9 mouse cellular contexts compared by ENCODE assay signal in genomic region chr10:37014274-37015107, GRCm38 (mm10). TPM values are rescaled to one million over a fixed set of nuclear protein-coding genes. Genes with fewer than 3 reads are reported as not detected.
DNase-seq lines count a peak whose midpoint lies in the region; ATAC-seq and TF ChIP-seq lines count a peak whose summit lies in the region.
"Had no signal": no experiment of that assay in that cellular context is flagged by ENCODE, and none has a peak within 500 bp of the region (broad histone marks: within the 10 kb centered on the region; RNA-seq: fewer than 3 reads in every experiment).

No protein-coding gene starts in this region.

- H3K27ac ChIP-seq in cortical plate, adult 2 months (ENCODE audit: insufficient read depth, low read length), result no peak overlapping the region
- no peak overlapping the region for H3K27ac ChIP-seq in kidney, embryonic 16.5 days (ENCODE audit: low read length)
- H3K27ac ChIP-seq in liver, postnatal 0 days (ENCODE audit: low read depth), result no peak overlapping the region
- H3K27ac ChIP-seq: liver, embryonic 15.5 days had no signal

- peak; percentile 78 for TF ChIP-seq CTCF in cortical plate, adult 2 months (IDR thresholded peaks at IDR 0.05; ENCODE audit: extremely low read depth, insufficient read depth, low read length)
- peak; percentile 87 for TF ChIP-seq CTCF in liver, postnatal 0 days (IDR thresholded peaks at IDR 0.05; ENCODE audit: low read depth)

- H3K9ac ChIP-seq in kidney, embryonic 16.5 days (replicated peaks; ENCODE audit: low read length), result no peak overlapping the region
- no peak overlapping the region for H3K9ac ChIP-seq in liver, postnatal 0 days (replicated peaks)
- H3K9ac ChIP-seq: liver, embryonic 15.5 days had no signal

- TF ChIP-seq POLR2A in cortical plate, adult 2 months (IDR thresholded peaks at IDR 0.05; ENCODE audit: extremely low read depth, insufficient read depth, low read length), result no peak

- intact Hi-C loops in gastrocnemius, postnatal 14 days (cut with DNase I; ENCODE audit: low total_unique reads), result no loop called here

- peak; percentile 89 for DNase-seq in adipocyte (ENCODE audit: low spot score)
- DNase-seq in gastrocnemius, postnatal 14 days, result peak; percentile 69
- peak; percentile 54 for DNase-seq in liver, postnatal 0 days
- DNase-seq in urinary bladder, postnatal 36 days (ENCODE audit: low spot score in 2 of 2), result peak; percentile 40 to 72

- H3K27me3 ChIP-seq in kidney, embryonic 16.5 days (ENCODE audit: insufficient read depth, low read length), result no peaks in the 10 kb centered on the region
- H3K27me3 ChIP-seq in liver, postnatal 0 days (ENCODE audit: insufficient read depth, low read length), result no peaks in the 10 kb centered on the region
- H3K27me3 ChIP-seq: liver, embryonic 15.5 days had no signal

- ATAC-seq in CD4-positive, CD25-positive, alpha-beta regulatory T cell, adult 4 months, result peak; percentile 79
- ATAC-seq in kidney, embryonic 16.5 days (ENCODE audit: low FRiP score, low TSS enrichment), result peak; percentile 71; the same call in 1 of the 2 replicates
- ATAC-seq in liver, postnatal 0 days, result no peak; the same call in 1 of the 2 replicates
- peak; percentile 77; the same call in 1 of the 2 replicates for ATAC-seq in neutrophil, adult 5-6 weeks (ENCODE audit: extremely low read depth, insufficient number of reproducible peaks, low FRiP score, poor library complexity, severe bottlenecking)

- no peaks in the 10 kb centered on the region for H3K4me1 ChIP-seq in cortical plate, adult 2 months (ENCODE audit: control insufficient read depth, insufficient read depth, low read length)
- no peaks in the 10 kb centered on the region for H3K4me1 ChIP-seq in kidney, embryonic 16.5 days (ENCODE audit: insufficient read depth, low read length)
- H3K4me1 ChIP-seq in liver, postnatal 0 days (ENCODE audit: insufficient read depth), result no peaks in the 10 kb centered on the region
- H3K4me1 ChIP-seq: liver, embryonic 15.5 days had no signal

- TF ChIP-seq EP300 in liver, postnatal 0 days (IDR thresholded peaks at IDR 0.05; ENCODE audit: low read depth), result no peak

- H3K36me3 ChIP-seq in kidney, embryonic 16.5 days (ENCODE audit: insufficient read depth, low read length), result no peaks in the 10 kb centered on the region
- H3K36me3 ChIP-seq in liver, postnatal 0 days (replicated peaks; ENCODE audit: insufficient read depth, low read length), result no peaks in the 10 kb centered on the region
- H3K36me3 ChIP-seq: liver, embryonic 15.5 days had no signal

- WGBS in kidney, embryonic 16.5 days, result 52% methylated on average over 8 of the region's 8 CpGs
- whole genome bisulfite sequencing in liver, postnatal 0 days (ENCODE audit: insufficient replicate concordance), result 46% methylated on average over 8 of the region's 8 CpGs

- no peak overlapping the region for H3K4me2 ChIP-seq in kidney, embryonic 16.5 days (replicated peaks; ENCODE audit: low read depth, low read length)
- H3K4me2 ChIP-seq in liver, postnatal 0 days (ENCODE audit: low read depth, low read length), result no peak overlapping the region
- H3K4me2 ChIP-seq: liver, embryonic 15.5 days had no signal

- H3K9me3 ChIP-seq in kidney, embryonic 16.5 days (ENCODE audit: low read length), result no peaks in the 10 kb centered on the region
- no peaks in the 10 kb centered on the region for H3K9me3 ChIP-seq in liver, postnatal 0 days (ENCODE audit: low read length)
- H3K9me3 ChIP-seq: liver, embryonic 15.5 days had no signal

- H3K4me3 ChIP-seq in cortical plate, adult 2 months (ENCODE audit: insufficient read depth, low read length), result no peak overlapping the region
- H3K4me3 ChIP-seq in kidney, embryonic 16.5 days (ENCODE audit: low read length), result no peak overlapping the region
- no peak overlapping the region for H3K4me3 ChIP-seq in liver, postnatal 0 days (ENCODE audit: low read depth, low read length)
- H3K4me3 ChIP-seq: liver, embryonic 15.5 days had no signal

RNA-seq across cellular contexts. Expression of gene Hdac2, which starts 40.1 kb away (rescaled TPM):
- polyA plus RNA-seq in CD4-positive, CD25-positive, alpha-beta regulatory T cell, adult 4 months (2017; shearing (Covaris generic)), result 10 to 100 TPM in 1 of 2 experiments, 1 to 10 TPM in 1; 7.9 to 18.3 TPM
- 64.9 and 70.2 TPM in 2 replicates for polyA plus RNA-seq in cortical plate, adult 2 months (2012; rRNA removed)
- 10 to 100 TPM; 70.3 to 76.0 TPM for total RNA-seq in gastrocnemius, postnatal 14 days (2021)
- polyA plus RNA-seq in kidney, embryonic 16.5 days (2015; fragmentation: Nextera tagmentation; extraction: Ambion mirVana), result 210 and 225 TPM in 2 replicates
- 31.2 and 33.4 TPM in 2 replicates for polyA plus RNA-seq in liver, postnatal 0 days (2015; fragmentation: Nextera tagmentation; extraction: Ambion mirVana)
- total RNA-seq in neutrophil, adult 5-6 weeks (2017), result 53.8 and 54.6 TPM in 2 replicates
